Mouse (Mus musculus): Measurements from ENCODE around the gene Psg29. TPM values are rescaled to one million over a fixed set of nuclear protein-coding genes. Genes with fewer than 3 reads are reported as not detected.

The Psg29 gene
- polyA plus RNA-seq (2014; fragmentation: Nextera tagmentation; extraction: Ambion mirVana), result not detected in 2 replicates

DNA sequence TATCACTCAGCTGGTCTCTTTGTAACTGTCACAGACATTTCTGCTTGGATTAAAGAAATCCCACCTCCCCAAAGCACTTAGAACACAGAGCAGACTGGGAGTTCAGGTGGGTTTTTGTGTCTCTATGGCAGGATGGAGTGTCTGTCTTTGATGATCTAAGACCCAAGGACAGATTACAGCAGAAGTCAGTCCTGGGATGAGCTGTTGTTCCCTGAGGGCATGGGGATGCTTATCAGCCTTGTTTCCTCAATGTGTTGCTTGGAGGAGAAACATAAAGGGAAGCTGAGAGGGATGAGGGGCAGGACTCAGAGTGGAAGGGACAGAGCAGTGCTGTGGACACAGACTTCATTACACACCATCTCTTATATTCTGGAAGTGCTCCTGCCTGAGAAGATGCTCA, at the start of gene Psg29:
TSS of gene Psg29 (plus strand) at position 301 of the 400 bp plus-strand sequence.
- ATAC-seq (replicated peaks; ENCODE audit: low FRiP score), result no peak

DNA sequence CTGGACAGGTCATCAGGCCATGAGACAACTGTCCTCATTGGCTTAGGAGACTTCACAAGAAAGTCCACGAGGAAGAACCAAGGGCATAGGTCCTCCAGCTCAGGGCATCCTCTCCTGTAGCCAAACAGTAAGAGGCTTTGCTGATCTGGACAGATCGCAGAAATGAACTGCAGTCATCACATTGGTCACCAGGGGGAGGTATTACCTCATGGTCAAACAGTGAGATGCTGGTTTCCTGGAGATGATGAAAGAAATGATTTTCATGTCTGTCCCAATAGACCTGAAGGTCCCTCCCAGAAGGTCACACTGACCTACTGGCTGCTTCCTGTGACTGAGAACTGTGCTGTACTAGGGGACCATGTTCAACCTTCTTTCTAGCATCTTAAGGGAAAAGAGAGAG, 47.6 kb upstream of the Psg29 start:
- Histone ChIP-seq H3K9me3 (ENCODE audit: control insufficient read depth, low read length) (peaks cover 13% of the 10 kb centered on the region), H3K27me3 (replicated peaks; ENCODE audit: control insufficient read depth, insufficient read depth, low read length) (no peaks in the 10 kb centered on the region), H3K4me2 (no peak overlapping the region), H3K4me1 (replicated peaks; ENCODE audit: control insufficient read depth, insufficient read depth, low read length) (no peaks in the 10 kb centered on the region), H3K36me3 (ENCODE audit: control insufficient read depth, insufficient read depth, low read length) (no peaks in the 10 kb centered on the region), H3K9ac (ENCODE audit: low read depth, low read length) (no peak overlapping the region), H3K27ac (ENCODE audit: low read depth, low read length) (no peak overlapping the region), H3K4me3 (ENCODE audit: low read depth, low read length) (no peak overlapping the region)
- ATAC-seq (replicated peaks; ENCODE audit: low FRiP score), result no peak
- 30% methylated on average over 2 of the region's 2 CpGs for WGBS
- DNase-seq (ENCODE audit: low spot score), result no peak

More for the DNA sequence above, at the start of gene Psg29:
- Histone ChIP-seq H3K4me2 (no peak within 1 kb of the TSS), H3K4me1 (replicated peaks; ENCODE audit: control insufficient read depth, insufficient read depth, low read length) (no peaks in the 10 kb centered on the region), H3K27me3 (replicated peaks; ENCODE audit: control insufficient read depth, insufficient read depth, low read length) (no peaks in the 10 kb centered on the region), H3K9me3 (ENCODE audit: control insufficient read depth, low read length) (peaks cover 16% of the 10 kb centered on the region; the same call in 1 of the 2 replicates), H3K27ac (ENCODE audit: low read depth, low read length) (no peak within 1 kb of the TSS), H3K36me3 (ENCODE audit: control insufficient read depth, insufficient read depth, low read length) (no peaks in the 10 kb centered on the region), H3K9ac (ENCODE audit: low read depth, low read length) (no peak within 1 kb of the TSS), H3K4me3 (ENCODE audit: low read depth, low read length) (no peak within 1 kb of the TSS)
- DNase-seq (ENCODE audit: low spot score), result no peak

DNA sequence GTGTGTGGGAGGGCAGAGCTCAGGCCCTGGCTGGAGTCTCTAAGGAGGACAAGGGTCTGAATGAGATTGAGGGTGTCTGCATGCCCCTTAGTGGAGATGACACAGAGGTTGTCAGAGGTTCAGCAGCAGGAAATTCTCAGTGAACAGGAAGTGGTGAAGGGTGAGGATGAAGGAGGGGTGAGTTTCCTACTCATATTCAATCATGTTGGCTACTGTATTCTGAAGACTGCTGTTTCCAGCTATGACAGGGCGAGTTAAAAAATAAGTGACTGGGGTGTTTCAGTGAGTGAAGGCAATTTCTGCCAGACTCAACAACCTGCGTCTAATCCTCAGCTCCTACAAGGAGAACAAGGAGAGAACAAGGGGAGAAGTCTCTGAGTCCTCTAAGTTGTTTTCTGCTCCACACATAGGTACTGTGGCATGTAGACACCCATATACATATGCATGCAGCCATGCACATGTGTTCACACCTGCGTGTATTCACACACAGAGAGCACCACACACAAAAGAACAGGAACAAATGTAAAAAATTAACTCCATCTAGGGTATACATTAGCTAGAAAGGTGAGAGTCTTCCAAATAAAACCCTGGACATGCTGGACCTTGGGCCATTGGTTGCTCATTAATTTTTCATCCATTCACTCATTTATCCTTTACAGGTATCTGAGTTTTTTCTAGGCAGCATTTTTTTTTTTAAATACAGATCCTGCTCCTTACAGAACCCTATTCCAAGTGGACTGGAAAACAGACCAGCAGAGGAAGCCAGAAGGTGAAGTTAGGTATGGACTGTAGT, 46.2 kb upstream of the Psg29 start:
- Histone ChIP-seq H3K9ac (ENCODE audit: low read depth, low read length) (no peak overlapping the region), H3K4me1 (replicated peaks; ENCODE audit: control insufficient read depth, insufficient read depth, low read length) (no peaks in the 10 kb centered on the region), H3K4me3 (ENCODE audit: low read depth, low read length) (no peak overlapping the region), H3K27me3 (replicated peaks; ENCODE audit: control insufficient read depth, insufficient read depth, low read length) (no peaks in the 10 kb centered on the region), H3K9me3 (ENCODE audit: control insufficient read depth, low read length) (peaks cover 13% of the 10 kb centered on the region), H3K27ac (ENCODE audit: low read depth, low read length) (no peak overlapping the region), H3K36me3 (ENCODE audit: control insufficient read depth, insufficient read depth, low read length) (no peaks in the 10 kb centered on the region), H3K4me2 (no peak overlapping the region)
- DNase-seq (ENCODE audit: low spot score) (no peak), ATAC-seq (replicated peaks; ENCODE audit: low FRiP score) (no peak)
- WGBS, result 74% methylated on average over 3 of the region's 3 CpGs

DNA sequence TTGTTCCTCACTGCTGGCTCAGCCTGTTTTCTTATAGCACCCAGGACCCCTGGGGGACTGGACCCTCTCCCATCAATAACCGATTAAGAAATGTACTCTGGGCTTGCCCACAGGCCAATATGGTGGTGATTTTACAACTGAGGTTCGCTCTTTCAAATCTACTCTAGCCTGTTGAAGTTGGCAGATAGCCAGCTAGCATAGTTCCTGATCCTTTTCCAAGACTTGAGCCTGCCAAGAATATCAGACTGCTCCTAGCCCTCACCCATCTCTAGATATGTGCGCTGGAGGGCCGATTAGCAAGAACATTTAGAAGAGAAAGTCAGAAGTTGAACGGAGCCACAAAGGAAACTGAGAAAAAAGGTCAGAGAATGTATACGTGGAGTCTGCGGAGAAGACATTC, 44.3 kb upstream of the Psg29 start:
- Histone ChIP-seq H3K4me1 (replicated peaks; ENCODE audit: control insufficient read depth, insufficient read depth, low read length) (no peaks in the 10 kb centered on the region), H3K27ac (ENCODE audit: low read depth, low read length) (no peak overlapping the region), H3K9ac (ENCODE audit: low read depth, low read length) (no peak overlapping the region), H3K27me3 (replicated peaks; ENCODE audit: control insufficient read depth, insufficient read depth, low read length) (no peaks in the 10 kb centered on the region), H3K36me3 (ENCODE audit: control insufficient read depth, insufficient read depth, low read length) (no peaks in the 10 kb centered on the region), H3K4me2 (no peak overlapping the region), H3K9me3 (ENCODE audit: control insufficient read depth, low read length) (peaks cover 7% of the 10 kb centered on the region), H3K4me3 (ENCODE audit: low read depth, low read length) (no peak overlapping the region)
- ATAC-seq (replicated peaks; ENCODE audit: low FRiP score) (no peak), DNase-seq (ENCODE audit: low spot score) (no peak)
- WGBS, result 83% methylated on average over 7 of the region's 7 CpGs

DNA sequence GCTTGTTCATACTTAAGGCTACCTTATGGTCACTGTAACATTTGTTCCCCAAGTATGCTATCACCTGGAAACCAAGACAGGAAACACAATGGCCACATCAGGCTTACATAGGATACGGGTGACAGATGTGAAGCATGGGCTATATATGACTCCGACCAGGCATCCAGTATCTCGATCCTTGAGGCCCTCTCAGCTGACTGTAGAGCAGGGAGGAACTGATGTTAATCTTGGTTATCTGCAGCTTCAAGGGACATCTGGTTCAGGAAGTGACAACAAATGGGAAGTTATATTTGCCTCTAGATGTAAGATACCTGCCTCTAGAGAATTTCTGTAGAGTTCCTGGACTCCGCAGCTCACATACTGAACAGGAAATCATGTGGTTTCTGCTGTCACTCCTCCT, 31.4 kb upstream of the Psg29 start:
- Histone ChIP-seq H3K9me3 (ENCODE audit: control insufficient read depth, low read length) (no peaks in the 10 kb centered on the region), H3K4me1 (replicated peaks; ENCODE audit: control insufficient read depth, insufficient read depth, low read length) (no peaks in the 10 kb centered on the region), H3K36me3 (ENCODE audit: control insufficient read depth, insufficient read depth, low read length) (no peaks in the 10 kb centered on the region), H3K27ac (ENCODE audit: low read depth, low read length) (no peak overlapping the region), H3K4me3 (ENCODE audit: low read depth, low read length) (no peak overlapping the region), H3K27me3 (replicated peaks; ENCODE audit: control insufficient read depth, insufficient read depth, low read length) (no peaks in the 10 kb centered on the region), H3K4me2 (no peak overlapping the region), H3K9ac (ENCODE audit: low read depth, low read length) (no peak overlapping the region)
- no peak for ATAC-seq (replicated peaks; ENCODE audit: low FRiP score)
- no peak for DNase-seq (ENCODE audit: low spot score)
- WGBS, result 58% methylated on average over 4 of the region's 4 CpGs

DNA sequence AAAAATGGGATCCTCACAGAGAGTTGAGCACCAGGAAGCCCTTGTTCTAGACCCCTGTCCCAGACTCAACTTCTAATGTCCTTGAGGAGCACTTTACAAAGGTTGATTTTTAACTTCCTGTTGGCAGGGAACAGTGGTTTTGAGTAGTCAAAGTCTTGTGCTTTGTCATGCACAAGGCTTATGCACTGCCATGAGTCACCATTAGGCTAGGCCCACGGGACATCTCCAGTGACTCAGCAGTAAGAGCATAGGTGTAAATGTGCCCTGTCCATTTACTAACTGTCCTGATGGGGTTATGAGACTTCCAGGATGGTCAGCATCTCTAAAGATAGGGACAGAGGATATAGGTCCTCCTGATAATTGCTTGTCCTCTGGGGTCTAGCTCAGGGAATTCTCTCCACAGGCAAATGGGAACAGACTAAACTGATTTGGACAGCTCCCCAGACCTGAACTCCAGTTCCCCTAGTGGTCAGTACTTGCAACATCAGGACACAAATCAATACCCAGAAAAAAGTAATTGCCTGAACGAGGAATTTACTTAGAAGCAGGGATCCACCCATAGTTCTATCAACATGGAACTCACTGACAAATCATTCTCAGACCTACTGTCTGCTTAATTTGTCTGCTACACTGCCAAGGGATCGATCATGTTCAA, 2.4 kb downstream of the Psg29 start:
- WGBS, result 59% methylated on average over 3 of the region's 3 CpGs
- Histone ChIP-seq H3K27ac (ENCODE audit: low read depth, low read length) (no peak overlapping the region), H3K4me2 (no peak overlapping the region), H3K4me3 (ENCODE audit: low read depth, low read length) (no peak overlapping the region), H3K4me1 (replicated peaks; ENCODE audit: control insufficient read depth, insufficient read depth, low read length) (no peaks in the 10 kb centered on the region), H3K36me3 (ENCODE audit: control insufficient read depth, insufficient read depth, low read length) (no peaks in the 10 kb centered on the region), H3K9me3 (ENCODE audit: control insufficient read depth, low read length) (peaks cover 18% of the 10 kb centered on the region), H3K9ac (ENCODE audit: low read depth, low read length) (no peak overlapping the region), H3K27me3 (replicated peaks; ENCODE audit: control insufficient read depth, insufficient read depth, low read length) (no peaks in the 10 kb centered on the region)
- ATAC-seq (replicated peaks; ENCODE audit: low FRiP score), result no peak
- DNase-seq (ENCODE audit: low spot score), result no peak

Other genes starting within 250 kb of the Psg29 start
- 0.18 and 0.52 TPM in 2 replicates for gene Pnmal1, start 243.8 kb upstream of the Psg29 start, polyA plus RNA-seq (2014; fragmentation: Nextera tagmentation; extraction: Ambion mirVana)
- 0.15 and 0.16 TPM in 2 replicates for gene Gm42372, start 220.4 kb upstream of the Psg29 start, polyA plus RNA-seq (2014; fragmentation: Nextera tagmentation; extraction: Ambion mirVana)
- gene Ccdc8, start 210.8 kb upstream of the Psg29 start, polyA plus RNA-seq (2014; fragmentation: Nextera tagmentation; extraction: Ambion mirVana), result 13.2 and 13.5 TPM in 2 replicates
- gene Ppp5c, start 175.6 kb upstream of the Psg29 start, polyA plus RNA-seq (2014; fragmentation: Nextera tagmentation; extraction: Ambion mirVana), result 124 and 128 TPM in 2 replicates
- gene Hif3a, start 141.1 kb upstream of the Psg29 start, polyA plus RNA-seq (2014; fragmentation: Nextera tagmentation; extraction: Ambion mirVana), result 28.3 and 32.1 TPM in 2 replicates
- 0.12 TPM in 2 replicates for gene Psg16, start 129.4 kb upstream of the Psg29 start, polyA plus RNA-seq (2014; fragmentation: Nextera tagmentation; extraction: Ambion mirVana)
- not detected in 2 replicates for gene Ceacam3, start 53.2 kb upstream of the Psg29 start, polyA plus RNA-seq (2014; fragmentation: Nextera tagmentation; extraction: Ambion mirVana)